In the genomic region with DNA sequence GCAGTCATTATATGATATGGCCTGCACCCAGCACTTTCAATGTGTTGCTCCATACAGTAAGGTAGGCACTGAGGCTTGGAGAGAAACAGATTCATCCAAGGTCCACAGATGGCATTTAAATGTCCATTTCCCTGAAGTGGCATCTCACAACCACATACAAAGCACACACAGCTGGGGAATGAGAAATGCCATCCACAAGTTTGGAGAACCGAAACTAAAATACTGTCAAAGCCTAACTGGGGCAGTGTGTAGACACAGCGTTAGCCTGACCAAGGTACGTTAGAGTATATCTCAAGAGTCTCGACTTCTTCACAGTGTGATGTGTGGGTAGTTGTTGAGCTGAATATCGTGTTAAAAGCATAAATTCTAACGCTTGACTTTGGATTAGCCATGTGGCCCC, we compare ENCODE assay signal across 23 mouse cellular contexts.
"Had no signal": no experiment of that assay in that cellular context is flagged by ENCODE, and none has a peak within 500 bp of the region (broad histone marks: within the 10 kb centered on the region; RNA-seq: fewer than 3 reads in every experiment).

No protein-coding gene starts in this region.

- DNase-seq: gastrocnemius, postnatal 14 days; gastrocnemius, postnatal 36 days; heart, adult 2 months; heart, postnatal 10 days; heart, postnatal 4 days; kidney, adult 18-20 months; kidney, adult 8-10 months; kidney, postnatal 10 days; kidney, postnatal 25 days; kidney, postnatal 4 days; left cerebral cortex, postnatal 4 days had no signal

- H3K27ac ChIP-seq: heart, adult 2 months; hindbrain, embryonic 10.5 days; hindbrain, embryonic 12.5 days; hindbrain, embryonic 14.5 days; intestine, embryonic 15.5 days; layer of hippocampus, adult 2 months; limb, embryonic 13.5 days; limb, embryonic 15.5 days; liver, embryonic 12.5 days had no signal

- H3K9me3 ChIP-seq: heart, embryonic 12.5 days; hindbrain, embryonic 10.5 days; hindbrain, embryonic 12.5 days; intestine, embryonic 15.5 days; limb, embryonic 13.5 days; limb, embryonic 15.5 days; liver, embryonic 12.5 days had no signal

- H3K9ac ChIP-seq: heart, embryonic 12.5 days; hindbrain, embryonic 12.5 days; hindbrain, embryonic 14.5 days; intestine, embryonic 15.5 days; limb, embryonic 13.5 days; limb, embryonic 15.5 days; liver, embryonic 12.5 days had no signal

- H3K4me2 ChIP-seq: heart, embryonic 12.5 days; hindbrain, embryonic 12.5 days; hindbrain, embryonic 14.5 days; intestine, embryonic 15.5 days; limb, embryonic 13.5 days; limb, embryonic 15.5 days; liver, embryonic 12.5 days had no signal

- H3K4me3 ChIP-seq: heart, adult 2 months; heart, embryonic 12.5 days; hindbrain, embryonic 10.5 days; hindbrain, embryonic 12.5 days; intestine, embryonic 15.5 days; layer of hippocampus, adult 2 months; limb, embryonic 13.5 days; limb, embryonic 15.5 days; liver, embryonic 12.5 days had no signal

- H3K4me1 ChIP-seq: liver, embryonic 12.5 days had no signal

- ATAC-seq: hindbrain, embryonic 16.5 days; inflammation-experienced regulatory T-cells, adult 6 months; intestine, embryonic 15.5 days; intestine, postnatal 0 days; liver, embryonic 12.5 days had no signal

- H3K36me3 ChIP-seq: heart, embryonic 12.5 days; hindbrain, embryonic 10.5 days; hindbrain, embryonic 12.5 days; intestine, embryonic 15.5 days; limb, embryonic 13.5 days; limb, embryonic 15.5 days; liver, embryonic 12.5 days had no signal

- H3K27me3 ChIP-seq: heart, embryonic 12.5 days; hindbrain, embryonic 12.5 days; intestine, embryonic 15.5 days; limb, embryonic 13.5 days; limb, embryonic 15.5 days; liver, embryonic 12.5 days had no signal
